Mouse (Mus musculus) neutrophil, adult 5-6 weeks (primary cell): ENCODE data around the gene Ncln. TPM values are rescaled to one million over a fixed set of nuclear protein-coding genes. Genes with fewer than 3 reads are reported as not detected.

Experiments used
- ATAC-seq: fragments of 151-379, 151-347 bp; 2 replicates; pipeline ENCODE4 v1.8.0; 2017; ENCODE audit warnings: mild to moderate bottlenecking, moderate TSS enrichment; ENCODE audit not compliant: insufficient number of reproducible peaks, poor library complexity, low FRiP score, severe bottlenecking; ENCODE audit errors: extremely low read depth
- total RNA-seq: library from RNA; stranded (forward); fragments of 200-1000 nt; gene quantifications from 2 replicates; pipeline ENCODE4 v1.2.3, GENCODE M21; 2017

Gene Ncln
- total RNA-seq, 1 experiment from 2014 or later: 149 TPM

GRCm38 (mm10) chr10:81494260-81495041 is 1.7 kb downstream of the Ncln start:
- ATAC-seq: no peak

- no peak for ATAC-seq
Measured at GRCm38 (mm10) chr10:81493601-81494220, 2.5 kb downstream of the Ncln start.

GRCm38 (mm10) chr10:81492606-81493240 is 3.5 kb downstream of the Ncln start:
- ATAC-seq: no peak

GRCm38 (mm10) chr10:81491018-81491417 is 5.2 kb downstream of the Ncln start:
- no peak for ATAC-seq

GRCm38 (mm10) chr10:81489941-81490340 is 6.3 kb downstream of the Ncln start:
- no peak for ATAC-seq

- no peak for ATAC-seq
Measured at GRCm38 (mm10) chr10:81488081-81488480, 8.1 kb downstream of the Ncln start.

GRCm38 (mm10) chr10:81486496-81486895 is 9.7 kb downstream of the Ncln start:
- no peak for ATAC-seq

GRCm38 (mm10) chr10:81485479-81486018 is 10.6 kb downstream of the Ncln start:
- ATAC-seq: no peak

- ATAC-seq: no peak
Measured at GRCm38 (mm10) chr10:81485060-81485449, 11.1 kb downstream of the Ncln start.

GRCm38 (mm10) chr10:81484441-81485059 is 11.6 kb downstream of the Ncln start:
- no peak for ATAC-seq

- no peak for ATAC-seq
Measured at GRCm38 (mm10) chr10:81483983-81484382, 12.2 kb downstream of the Ncln start.

- ATAC-seq: no peak; the same call in 1 of the 2 replicates
Measured at GRCm38 (mm10) chr10:81482533-81482889, 13.7 kb downstream of the Ncln start, which contains the start of gene Celf5. Gene Celf5, minus strand, starts transcription at chr10:81482709.

GRCm38 (mm10) chr10:81481605-81482532 is 14.3 kb downstream of the Ncln start:
- ATAC-seq: no peak

GRCm38 (mm10) chr10:81474461-81474860 is 21.7 kb downstream of the Ncln start:
- no peak for ATAC-seq

GRCm38 (mm10) chr10:81473003-81473451 is 23.2 kb downstream of the Ncln start:
- no peak for ATAC-seq

GRCm38 (mm10) chr10:81472403-81473002 is 23.7 kb downstream of the Ncln start:
- no peak for ATAC-seq

- no peak for ATAC-seq
Measured at GRCm38 (mm10) chr10:81470454-81470853, 25.7 kb downstream of the Ncln start.

- ATAC-seq: no peak
Measured at GRCm38 (mm10) chr10:81469253-81469652, 26.9 kb downstream of the Ncln start.
